Mouse (Mus musculus) neutrophil, adult 65 days (primary cell): Measurements from ENCODE around the gene Fam241b. TPM values are rescaled to one million over a fixed set of nuclear protein-coding genes. Genes with fewer than 3 reads are reported as not detected.

Source experiments
- total RNA-seq: library from RNA; stranded (reverse); gene quantifications from 2 replicates; pipeline ENCODE4 v1.2.4, GENCODE M21; 2023

The Fam241b gene
- total RNA-seq, result 7.0 and 7.4 TPM in 2 replicates

GRCm38 (mm10) chr10:62143820-62144219, at the start of gene Fam241b:
Fam241b (minus strand) TSS chr10:62143920.

GRCm38 (mm10) chr10:62132691-62133281, 10.9 kb downstream of the Fam241b start, which contains the start of gene Neurog3:
Neurog3 (plus strand) TSS chr10:62133090.

Other genes with a start within 250 kb of the Fam241b start
- gene Col13a1, start 164.8 kb downstream of the Fam241b start, total RNA-seq, result 0.23 TPM in 1 of 2 replicates, not detected in the other
- gene Neurog3, start 10.8 kb downstream of the Fam241b start, total RNA-seq, result not detected in 2 replicates
- gene Tspan15, start 87.3 kb upstream of the Fam241b start, total RNA-seq, result 5.3 and 12.5 TPM in 2 replicates
- gene Tacr2, start 108.5 kb upstream of the Fam241b start, total RNA-seq, result not detected in 2 replicates
- gene Hk1, start 236.0 kb upstream of the Fam241b start, total RNA-seq, result 78.7 and 97.1 TPM in 2 replicates